Mouse (Mus musculus) liver, embryonic 15.5 days (tissue): ENCODE measurements around the gene Sgca. TPM values are rescaled to one million over a fixed set of nuclear protein-coding genes. Genes with fewer than 3 reads are reported as not detected.

Source experiments
- ATAC-seq: fragments of 200-750 bp; cut with Nextera tagmentation; 2 replicates; pipeline ENCODE4 v1.8.0; 2017; ENCODE audit warnings: moderate number of reproducible peaks, mild to moderate bottlenecking, moderate library complexity; ENCODE audit not compliant: insufficient read depth
- H3K27ac ChIP-seq: fragments of 300-500 bp; sonication (generic); replicated peaks from 2 replicates; pipeline ENCODE4 v1.5.1; 2015; ENCODE audit warnings: mild to moderate bottlenecking, inconsistent platforms
- H3K27me3 ChIP-seq: fragments of 300-500 bp; sonication (generic); 2 replicates; pipeline ENCODE4 v1.6.1; 2015; ENCODE audit warnings: mild to moderate bottlenecking, inconsistent platforms
- H3K36me3 ChIP-seq: fragments of 300-500 bp; sonication (generic); replicated peaks from 2 replicates; pipeline ENCODE4 v1.6.1; 2015; ENCODE audit warnings: moderate library complexity, mild to moderate bottlenecking, inconsistent platforms
- H3K4me1 ChIP-seq: fragments of 300-500 bp; sonication (generic); replicated peaks from 2 replicates; pipeline ENCODE4 v1.6.1; 2015; ENCODE audit warnings: inconsistent platforms
- H3K4me2 ChIP-seq: fragments of 300-500 bp; sonication (generic); 2 replicates; pipeline ENCODE4 v1.6.1; 2015; ENCODE audit warnings: moderate library complexity, mild to moderate bottlenecking, inconsistent platforms
- H3K4me3 ChIP-seq: fragments of 300-500 bp; sonication (generic); replicated peaks from 2 replicates; pipeline ENCODE4 v1.5.1; 2015; ENCODE audit warnings: mild to moderate bottlenecking, inconsistent platforms
- H3K9ac ChIP-seq: fragments of 300-500 bp; sonication (generic); 2 replicates; pipeline ENCODE4 v1.6.1; 2015; ENCODE audit warnings: moderate library complexity, mild to moderate bottlenecking, inconsistent platforms
- H3K9me3 ChIP-seq: fragments of 300-500 bp; sonication (generic); replicated peaks from 2 replicates; pipeline ENCODE4 v1.6.1; 2016; ENCODE audit warnings: inconsistent platforms
- WGBS: fragments of 180-500 bp; shearing (Covaris S2); methylation state at CpG from one replicate; pipeline ENCODE4 v1.1.7; 2015; ENCODE audit warnings: mixed read lengths; ENCODE audit not compliant: insufficient replicate concordance; 5-methylcytosine and 5-hydroxymethylcytosine counted together
- polyA plus RNA-seq: library from polyadenylated mRNA; unstranded; fragments of >200 nt; fragmentation: Nextera tagmentation; extraction: Ambion mirVana; gene quantifications from 2 replicates; pipeline ENCODE4 v1.2.1, GENCODE M21; 2015

Gene Sgca
- polyA plus RNA-seq, 1 experiment from 2014 or later = 1.1 TPM

- no peak for ATAC-seq
- 3% methylated on average over 22 of the region's 22 CpGs for WGBS
- H3K27me3 ChIP-seq = no peaks in the 10 kb centered on the region
Observed at GRCm38 (mm10) chr11:94992754-94993606, 16.9 kb upstream of the Sgca start.

GRCm38 (mm10) chr11:94992480-94992753 lies 16.3 kb upstream of the Sgca start:
- H3K9ac ChIP-seq = peak overlapping the region; percentile 94
- peaks cover 14% of the 10 kb centered on the region for H3K36me3 ChIP-seq
- peak overlapping the region; percentile 89 for H3K4me3 ChIP-seq
- no peaks in the 10 kb centered on the region for H3K27me3 ChIP-seq
- H3K4me1 ChIP-seq = peaks cover 95% of the 10 kb centered on the region
- H3K27ac ChIP-seq = peak overlapping the region; percentile 90
- H3K9me3 ChIP-seq = no peaks in the 10 kb centered on the region
- no peak for ATAC-seq
- peak overlapping the region; percentile 97 for H3K4me2 ChIP-seq
- 0% methylated on average over 20 of the region's 20 CpGs for whole genome bisulfite sequencing

More at GRCm38 (mm10) chr11:94992754-94993606, 16.9 kb upstream of the Sgca start:
- peak overlapping the region; percentile 90 for H3K27ac ChIP-seq
- peaks cover 17% of the 10 kb centered on the region for H3K36me3 ChIP-seq
- peak overlapping the region; percentile 94 for H3K9ac ChIP-seq
- peak overlapping the region; percentile 89 for H3K4me3 ChIP-seq
- peaks cover 95% of the 10 kb centered on the region for H3K4me1 ChIP-seq
- H3K4me2 ChIP-seq = peak overlapping the region; percentile 97
- H3K9me3 ChIP-seq = no peaks in the 10 kb centered on the region

DNA sequence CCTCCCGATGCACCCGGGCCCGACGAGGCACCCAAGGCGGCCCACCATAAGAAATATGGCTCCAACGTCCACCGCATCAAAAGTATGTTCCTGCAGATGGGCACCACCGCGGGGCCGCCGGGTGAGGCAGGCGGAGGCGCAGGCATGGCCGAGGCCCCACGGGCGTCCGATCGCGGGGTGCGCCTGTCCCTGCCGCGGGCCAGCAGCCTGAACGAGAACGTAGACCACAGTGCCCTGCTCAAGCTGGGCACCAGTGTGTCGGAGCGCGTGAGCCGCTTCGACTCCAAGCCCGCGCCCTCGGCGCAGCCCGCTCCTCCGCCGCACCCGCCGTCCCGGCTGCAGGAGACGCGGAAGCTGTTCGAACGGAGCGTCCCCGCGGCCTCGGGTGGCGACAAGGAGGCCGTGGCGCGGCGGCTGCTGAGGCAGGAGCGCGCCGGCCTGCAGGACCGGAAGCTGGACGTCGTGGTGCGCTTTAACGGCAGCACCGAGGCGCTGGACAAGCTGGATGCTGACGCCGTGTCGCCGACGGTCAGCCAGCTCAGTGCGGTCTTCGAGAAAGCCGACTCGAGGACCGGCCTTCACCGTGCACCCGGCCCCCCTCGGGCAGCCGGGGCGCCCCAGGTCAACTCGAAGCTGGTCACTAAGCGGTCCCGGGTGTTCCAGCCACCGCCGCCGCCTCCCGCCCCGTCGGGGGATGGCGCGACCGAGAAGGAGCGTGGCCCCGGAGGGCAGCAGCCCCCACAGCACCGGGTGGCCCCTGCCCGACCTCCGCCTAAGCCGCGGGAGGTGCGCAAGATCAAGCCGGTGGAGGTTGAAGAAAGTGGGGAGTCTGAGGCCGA lies 15.7 kb upstream of the Sgca start:
- no peaks in the 10 kb centered on the region for H3K27me3 ChIP-seq
- H3K9me3 ChIP-seq = no peaks in the 10 kb centered on the region
- peaks cover 8% of the 10 kb centered on the region for H3K36me3 ChIP-seq
- H3K4me1 ChIP-seq = peaks cover 95% of the 10 kb centered on the region
- under 1% methylated on average over 99 of the region's 99 CpGs for WGBS
- H3K4me2 ChIP-seq = peak overlapping the region; percentile 97
- ATAC-seq = peak; percentile 14; the same call in 1 of the 2 replicates
- peak overlapping the region; percentile 94 for H3K9ac ChIP-seq
- H3K4me3 ChIP-seq = peak overlapping the region; percentile 89
- H3K27ac ChIP-seq = peak overlapping the region; percentile 90

DNA sequence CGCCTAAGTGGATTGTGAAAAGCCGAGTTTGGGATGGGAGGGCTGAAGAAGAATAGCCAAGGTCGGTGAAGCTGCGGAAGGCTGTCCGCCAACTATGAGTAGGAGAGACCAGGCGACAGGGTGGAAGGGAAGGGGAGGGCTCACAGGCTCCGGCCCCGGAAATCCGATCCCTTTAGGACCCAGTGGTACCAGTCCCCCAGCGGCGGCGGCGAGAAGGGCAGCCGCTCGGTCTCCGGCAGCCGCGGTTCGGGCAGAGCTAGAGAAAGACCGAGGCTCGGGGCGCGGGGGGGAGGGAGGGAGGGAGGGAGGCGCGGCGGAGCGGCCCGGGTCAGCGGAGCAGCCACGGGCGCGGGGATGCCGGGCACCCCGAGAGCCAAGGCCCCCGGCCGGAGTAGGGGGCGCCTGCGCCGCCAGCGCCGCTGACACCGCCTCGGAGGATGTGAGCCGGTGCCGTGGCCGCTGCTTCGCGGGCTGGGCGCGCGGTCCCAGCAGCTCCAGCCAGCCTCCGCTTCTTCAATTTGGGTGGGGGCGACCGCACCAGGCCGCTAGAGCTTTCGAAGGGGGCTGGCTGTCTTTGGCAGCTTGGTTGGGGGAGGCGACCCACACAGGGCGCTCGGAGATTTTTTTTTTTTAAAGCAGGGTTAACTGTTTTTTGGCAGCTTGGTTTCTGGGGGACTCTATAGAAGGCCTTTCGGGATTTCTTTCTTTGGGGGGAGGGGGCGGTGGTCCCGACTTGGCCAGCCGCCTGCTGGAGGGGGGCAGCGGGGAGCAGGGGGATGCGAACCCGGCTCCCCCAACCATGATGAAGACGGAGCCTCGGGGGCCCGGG lies 14.8 kb upstream of the Sgca start, which contains the start of gene Ppp1r9b:
Gene Ppp1r9b, plus strand, starts transcription at position 287 of the 829 bp plus-strand sequence.
- peak; percentile 80 for ATAC-seq
- Histone ChIP-seq H3K36me3 (no peaks in the 10 kb centered on the region), H3K9ac (peak within 1 kb of the TSS; percentile 94), H3K4me3 (peak within 1 kb of the TSS; percentile 89), H3K27me3 (no peaks in the 10 kb centered on the region), H3K4me1 (peaks cover 92% of the 10 kb centered on the region), H3K9me3 (no peaks in the 10 kb centered on the region), H3K4me2 (peak within 1 kb of the TSS; percentile 97), H3K27ac (peak within 1 kb of the TSS; percentile 90)
- under 1% methylated on average over 56 of the region's 69 CpGs for WGBS

- ATAC-seq = no peak
- Histone ChIP-seq H3K4me1 (peaks cover 91% of the 10 kb centered on the region), H3K9ac (peak overlapping the region; percentile 94), H3K4me2 (peak overlapping the region; percentile 97), H3K9me3 (no peaks in the 10 kb centered on the region), H3K27ac (peak overlapping the region; percentile 90), H3K4me3 (peak overlapping the region; percentile 89), H3K36me3 (no peaks in the 10 kb centered on the region), H3K27me3 (no peaks in the 10 kb centered on the region)
- WGBS = 26% methylated on average over 6 of the region's 6 CpGs
Observed at GRCm38 (mm10) chr11:94990102-94990748, 14.1 kb upstream of the Sgca start.

DNA sequence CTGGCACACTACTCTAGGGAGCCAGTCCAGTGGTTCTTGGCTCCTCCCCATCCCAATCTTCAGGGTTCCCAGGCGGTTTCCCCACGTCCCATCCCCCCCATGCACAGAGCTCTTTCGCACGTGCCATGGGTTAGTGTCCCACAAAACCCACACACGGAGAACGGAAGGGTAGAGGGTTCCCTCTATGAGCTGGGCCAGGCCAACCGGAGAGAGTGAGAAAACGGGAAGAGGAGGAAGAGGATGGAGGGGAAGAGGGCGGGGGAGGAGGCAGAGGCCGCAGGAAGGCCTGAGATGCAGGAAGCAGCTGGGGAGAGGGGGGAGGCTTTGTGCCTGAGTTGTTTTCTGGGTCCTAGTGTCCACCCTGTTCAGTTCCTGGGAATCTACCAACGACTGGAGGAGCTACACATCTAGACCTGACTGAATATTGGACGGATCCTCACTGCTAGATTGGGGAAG lies 13.5 kb upstream of the Sgca start:
- WGBS = under 1% methylated on average over 12 of the region's 12 CpGs
- no peaks in the 10 kb centered on the region for H3K9me3 ChIP-seq
- peak overlapping the region; percentile 94; the same call in 1 of the 2 replicates for H3K9ac ChIP-seq
- H3K27ac ChIP-seq = peak overlapping the region; percentile 90
- H3K4me1 ChIP-seq = peaks cover 91% of the 10 kb centered on the region
- H3K27me3 ChIP-seq = no peaks in the 10 kb centered on the region
- H3K36me3 ChIP-seq = no peaks in the 10 kb centered on the region
- peak overlapping the region; percentile 89 for H3K4me3 ChIP-seq
- ATAC-seq = peak; percentile 32; the same call in 1 of the 2 replicates
- H3K4me2 ChIP-seq = peak overlapping the region; percentile 97

- WGBS = 33% methylated on average over 10 of the region's 10 CpGs
- no peaks in the 10 kb centered on the region for H3K9me3 ChIP-seq
- peak overlapping the region; percentile 90; the same call in 1 of the 2 replicates for H3K27ac ChIP-seq
- H3K27me3 ChIP-seq = no peaks in the 10 kb centered on the region
- H3K36me3 ChIP-seq = no peaks in the 10 kb centered on the region
- peak overlapping the region; percentile 97 for H3K4me2 ChIP-seq
- H3K4me3 ChIP-seq = peak overlapping the region; percentile 89
- ATAC-seq = no peak
- peaks cover 91% of the 10 kb centered on the region for H3K4me1 ChIP-seq
- peak overlapping the region; percentile 94; the same call in 1 of the 2 replicates for H3K9ac ChIP-seq
Observed at GRCm38 (mm10) chr11:94988780-94989561, 12.8 kb upstream of the Sgca start.

DNA sequence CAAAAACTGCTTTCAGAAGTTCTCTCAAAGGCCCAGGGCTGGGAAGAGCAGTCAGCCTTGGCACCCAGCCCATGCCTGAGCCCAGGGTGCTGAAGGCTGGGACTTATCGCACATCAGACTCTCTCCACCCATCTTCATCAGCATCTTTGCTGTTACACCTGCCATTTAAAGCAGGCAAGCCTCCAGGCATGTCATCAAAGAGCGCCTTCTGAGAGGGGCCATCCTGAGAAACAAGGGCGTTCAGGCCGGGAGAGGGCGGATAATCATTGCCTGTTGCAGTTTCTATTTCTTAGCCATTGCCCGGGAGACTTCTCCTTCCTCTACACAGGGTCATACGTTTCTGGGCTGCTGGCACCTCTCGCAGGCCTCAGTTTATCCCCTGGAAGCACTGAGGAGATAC lies 11.7 kb upstream of the Sgca start:
- Histone ChIP-seq H3K27ac (peak overlapping the region; percentile 90), H3K36me3 (no peaks in the 10 kb centered on the region), H3K27me3 (no peaks in the 10 kb centered on the region), H3K4me1 (peaks cover 84% of the 10 kb centered on the region), H3K4me3 (no peak overlapping the region), H3K9ac (0 out of 2 replicates have a peak overlapping the region, but pooled peaks have one; percentile 13), H3K4me2 (peak overlapping the region; percentile 97), H3K9me3 (no peaks in the 10 kb centered on the region)
- WGBS = 61% methylated on average over 8 of the region's 8 CpGs
- no peak for ATAC-seq

DNA sequence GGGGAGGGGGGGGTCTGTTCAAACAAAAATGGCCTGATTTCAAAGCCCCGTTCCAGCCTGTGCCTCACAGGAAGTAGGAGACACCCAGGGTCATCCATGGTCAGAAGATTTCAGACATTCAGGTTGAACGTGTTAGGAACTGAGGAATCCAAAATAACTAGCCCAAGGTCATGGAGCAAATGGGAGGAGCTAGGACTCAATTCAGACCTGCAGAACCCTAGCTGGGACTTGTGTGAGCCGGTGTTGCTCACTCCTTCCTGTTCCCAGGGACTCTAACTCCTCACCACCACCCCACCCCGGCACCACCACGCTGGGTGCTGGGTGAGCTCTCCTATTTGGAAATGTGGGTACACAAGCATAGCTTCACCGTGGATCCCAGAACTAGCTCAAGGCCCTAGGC lies 11.2 kb upstream of the Sgca start:
- 63% methylated on average over 6 of the region's 6 CpGs for WGBS
- ATAC-seq = no peak
- H3K9ac ChIP-seq = no peak overlapping the region
- no peaks in the 10 kb centered on the region for H3K9me3 ChIP-seq
- H3K36me3 ChIP-seq = no peaks in the 10 kb centered on the region
- peak overlapping the region; percentile 97; the same call in 1 of the 2 replicates for H3K4me2 ChIP-seq
- H3K4me3 ChIP-seq = no peak overlapping the region
- peaks cover 79% of the 10 kb centered on the region for H3K4me1 ChIP-seq
- no peaks in the 10 kb centered on the region for H3K27me3 ChIP-seq
- peak overlapping the region; percentile 90; the same call in 1 of the 2 replicates for H3K27ac ChIP-seq
